Mouse (Mus musculus): ENCODE measurements at regions not wholly inside any gene's neighbourhood (a gene's known extent, or its start where the extent isn't known, plus 50 kb on each side); places are given as distances from the start of the nearest gene placed in this dataset.

GRCm38 (mm10) chr14:35990951-35991350 lies 103.8 kb upstream of the 4930474N05Rik start:
- DNase-seq (ENCODE audit: low spot score in 2 of 2) = peak; percentile 8 to 32
